Mouse (Mus musculus): ENCODE data around the gene Lsamp.

DNA sequence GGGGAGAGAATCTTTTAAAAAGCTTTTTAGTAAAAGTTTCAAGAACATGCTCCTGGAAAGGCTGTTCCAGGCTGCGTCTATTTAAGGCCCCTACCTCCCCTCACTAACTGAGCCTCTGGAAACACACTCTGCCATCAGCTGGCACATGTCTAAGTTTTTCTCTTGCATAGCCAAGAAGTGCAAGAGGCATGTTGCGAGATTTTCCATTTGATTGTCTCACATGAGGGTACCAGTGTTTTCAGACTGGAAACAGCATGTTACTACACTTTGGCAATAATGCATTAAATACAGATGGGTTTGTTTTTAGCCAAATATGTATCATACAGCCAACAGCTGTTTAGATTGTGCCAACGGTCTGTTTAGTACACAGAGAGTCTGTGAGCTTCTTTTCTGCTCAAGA lies 958.1 kb downstream of the Lsamp start:
- TF ChIP-seq CTCF (IDR thresholded peaks at IDR 0.05; ENCODE audit: low read depth, low read length) (no peak), POLR2A (IDR thresholded peaks at IDR 0.05; ENCODE audit: extremely low read depth, insufficient read depth, low read length) (no peak)
